Mouse (Mus musculus): Measurements from ENCODE around the gene Emc10.

GRCm38 (mm10) chr7:44463556-44464225, 32.6 kb downstream of the Emc10 start:
- TF ChIP-seq CTCF (IDR thresholded peaks at IDR 0.05; ENCODE audit: borderline replicate concordance, control insufficient read depth, extremely low read depth, insufficient read depth, low read length, poor library complexity) (no peak), POLR2A (IDR thresholded peaks at IDR 0.05; ENCODE audit: control insufficient read depth, extremely low read depth, insufficient read depth, low read length, poor library complexity) (no peak)
